8 mouse cellular contexts compared by ENCODE assay signal in genomic region chr5:147078110-147078900, GRCm38 (mm10). TPM values are rescaled to one million over a fixed set of nuclear protein-coding genes. Genes with fewer than 3 reads are reported as not detected.
DNase-seq lines count a peak whose midpoint lies in the region; ATAC-seq and TF ChIP-seq lines count a peak whose summit lies in the region.

No protein-coding gene starts in this region.

- H3K4me1 ChIP-seq in ES-Bruce4 (ENCODE audit: control insufficient read depth, insufficient read depth, low read length) = no peaks in the 10 kb centered on the region
- peaks cover 24% of the 10 kb centered on the region for H3K4me1 ChIP-seq in hindbrain, embryonic 13.5 days (replicated peaks)
- H3K4me1 ChIP-seq in liver, embryonic 11.5 days (replicated peaks; ENCODE audit: control insufficient read depth, insufficient read depth, low read length) = peaks cover 16% of the 10 kb centered on the region

- H3K4me3 ChIP-seq in ES-Bruce4 (ENCODE audit: low read depth, low read length) = peak overlapping the region; percentile 90
- H3K4me3 ChIP-seq in hindbrain, embryonic 13.5 days = peak overlapping the region; percentile 75
- peak overlapping the region; percentile 92 for H3K4me3 ChIP-seq in liver, embryonic 11.5 days (ENCODE audit: low read depth, low read length)

- TF ChIP-seq CTCF in ES-Bruce4 (IDR thresholded peaks at IDR 0.05; ENCODE audit: low read depth, low read length) = no peak

- H3K4me2 ChIP-seq in hindbrain, embryonic 13.5 days = peak overlapping the region; percentile 85
- H3K4me2 ChIP-seq in liver, embryonic 11.5 days = peak overlapping the region; percentile 86

- H3K27ac ChIP-seq in ES-Bruce4 (ENCODE audit: insufficient read depth, low read length) = no peak overlapping the region
- no peak overlapping the region for H3K27ac ChIP-seq in hindbrain, embryonic 13.5 days
- H3K27ac ChIP-seq in liver, embryonic 11.5 days (ENCODE audit: low read depth, low read length) = no peak overlapping the region

- peaks cover 24% of the 10 kb centered on the region for H3K36me3 ChIP-seq in ES-Bruce4 (ENCODE audit: control insufficient read depth, insufficient read depth, low read length, poor library complexity, severe bottlenecking)
- no peaks in the 10 kb centered on the region for H3K36me3 ChIP-seq in hindbrain, embryonic 13.5 days
- peaks cover 4% of the 10 kb centered on the region; the same call in 1 of the 2 replicates for H3K36me3 ChIP-seq in liver, embryonic 11.5 days (ENCODE audit: control insufficient read depth, insufficient read depth, low read length)

- no peak for TF ChIP-seq POLR2A in ES-Bruce4 (IDR thresholded peaks at IDR 0.05; ENCODE audit: insufficient read depth, low read length)

- no peaks in the 10 kb centered on the region for H3K27me3 ChIP-seq in ES-Bruce4 (ENCODE audit: control insufficient read depth, insufficient read depth, low read length, poor library complexity, severe bottlenecking)
- H3K27me3 ChIP-seq in hindbrain, embryonic 13.5 days = peaks cover 17% of the 10 kb centered on the region; the same call in 1 of the 2 replicates
- H3K27me3 ChIP-seq in liver, embryonic 11.5 days (replicated peaks; ENCODE audit: control insufficient read depth, insufficient read depth, low read length) = no peaks in the 10 kb centered on the region

- no peaks in the 10 kb centered on the region for H3K9me3 ChIP-seq in ES-Bruce4 (replicated peaks; ENCODE audit: control insufficient read depth, insufficient read depth, low read length, poor library complexity, severe bottlenecking)
- no peaks in the 10 kb centered on the region for H3K9me3 ChIP-seq in hindbrain, embryonic 13.5 days
- no peaks in the 10 kb centered on the region for H3K9me3 ChIP-seq in liver, embryonic 11.5 days (ENCODE audit: control insufficient read depth, low read length)

- ATAC-seq in hindbrain, embryonic 13.5 days (ENCODE audit: low FRiP score) = no peak
- no peak for ATAC-seq in liver, embryonic 11.5 days (replicated peaks; ENCODE audit: low FRiP score)

- peak overlapping the region; percentile 81 for H3K9ac ChIP-seq in ES-Bruce4 (ENCODE audit: low read depth, poor library complexity, severe bottlenecking)
- peak overlapping the region; percentile 87 for H3K9ac ChIP-seq in hindbrain, embryonic 13.5 days
- H3K9ac ChIP-seq in liver, embryonic 11.5 days (ENCODE audit: low read depth, low read length) = peak overlapping the region; percentile 90

- peak; percentile 59 for DNase-seq in cerebellum, adult 9-11 months
- DNase-seq in cerebellum, postnatal 4 days (ENCODE audit: low spot score in 2 of 2) = no peak
- DNase-seq in liver, embryonic 11.5 days (ENCODE audit: low spot score) = no peak
- DNase-seq in urinary bladder, postnatal 10 days (ENCODE audit: low spot score) = no peak
- no peak for DNase-seq in layer of hippocampus, adult 9-10 months (ENCODE audit: low spot score)
- no peak for DNase-seq in spleen, postnatal 10 days (ENCODE audit: low spot score in 2 of 2)

- TF ChIP-seq EP300 in ES-Bruce4 (IDR thresholded peaks at IDR 0.05; ENCODE audit: insufficient read depth, low read depth, low read length) = no peak

- 49% methylated on average over 11 of the region's 11 CpGs for WGBS in hindbrain, embryonic 13.5 days
- WGBS in liver, embryonic 11.5 days = 56% methylated on average over 11 of the region's 11 CpGs

RNA-seq across cellular contexts. Expression of gene Polr1d, which starts 1.5 kb away (rescaled TPM):
- 149 and 155 TPM in 2 replicates for polyA plus RNA-seq in ES-Bruce4 (2011; ENCODE audit: insufficient read depth, insufficient read length, low read depth, missing spikeins)
- polyA plus RNA-seq in hindbrain, embryonic 13.5 days (2015; fragmentation: Nextera tagmentation; extraction: Ambion mirVana) = 103 and 107 TPM in 2 replicates
- polyA plus RNA-seq in liver, embryonic 11.5 days (2014; fragmentation: Nextera tagmentation; extraction: Ambion mirVana) = 180 and 182 TPM in 2 replicates

RNA-seq across cellular contexts. Expression of gene Lnx2, which starts 1.9 kb away (rescaled TPM):
- 9.0 and 9.9 TPM in 2 replicates for polyA plus RNA-seq in ES-Bruce4 (2011; ENCODE audit: insufficient read depth, insufficient read length, low read depth, missing spikeins)
- 4.3 and 4.7 TPM in 2 replicates for polyA plus RNA-seq in hindbrain, embryonic 13.5 days (2015; fragmentation: Nextera tagmentation; extraction: Ambion mirVana)
- 13.3 and 13.7 TPM in 2 replicates for polyA plus RNA-seq in liver, embryonic 11.5 days (2014; fragmentation: Nextera tagmentation; extraction: Ambion mirVana)
